Mouse (Mus musculus) forebrain, embryonic 11.5 days (tissue): ENCODE data around the gene Akr1b3. TPM values are rescaled to one million over a fixed set of nuclear protein-coding genes. Genes with fewer than 3 reads are reported as not detected.

Source experiments
- ATAC-seq: fragments of 200-750 bp; cut with Nextera tagmentation; replicated peaks from 2 replicates; pipeline ENCODE4 v1.8.0; 2017; ENCODE audit warnings: moderate TSS enrichment; ENCODE audit not compliant: low FRiP score
- DNase-seq: peaks from one replicate; pipeline ENCODE4 v3.0.0-alpha.2; 2017; ENCODE audit warnings: low spot score
- H3K27ac ChIP-seq: fragments of 300-500 bp; sonication (generic); 2 replicates; pipeline ENCODE4 v1.5.1; 2014; ENCODE audit warnings: low read depth, low read length
- H3K27me3 ChIP-seq: fragments of 300-500 bp; sonication (generic); 2 replicates; pipeline ENCODE4 v1.6.1; 2014; ENCODE audit warnings: mild to moderate bottlenecking, low read length, mixed read lengths; ENCODE audit not compliant: control insufficient read depth, insufficient read depth
- H3K36me3 ChIP-seq: fragments of 300-500 bp; sonication (generic); 2 replicates; pipeline ENCODE4 v1.6.1; 2014; ENCODE audit warnings: mild to moderate bottlenecking, low read length, moderate library complexity, mixed read lengths; ENCODE audit not compliant: control insufficient read depth, insufficient read depth
- H3K4me1 ChIP-seq: fragments of 300-500 bp; sonication (generic); replicated peaks from 2 replicates; pipeline ENCODE4 v1.6.1; 2014; ENCODE audit warnings: low read length, mixed read lengths; ENCODE audit not compliant: control insufficient read depth, insufficient read depth
- H3K4me2 ChIP-seq: fragments of 300-500 bp; sonication (generic); 2 replicates; pipeline ENCODE4 v1.6.1; 2014; ENCODE audit warnings: low read depth, mild to moderate bottlenecking, low read length, moderate library complexity, mixed read lengths; ENCODE audit not compliant: severe bottlenecking
- H3K4me3 ChIP-seq: fragments of 300-500 bp; sonication (generic); 2 replicates; pipeline ENCODE4 v1.5.1; 2014; ENCODE audit warnings: low read depth, low read length
- H3K9ac ChIP-seq: fragments of 300-500 bp; sonication (generic); 2 replicates; pipeline ENCODE4 v1.6.1; 2014; ENCODE audit warnings: low read length
- H3K9me3 ChIP-seq: fragments of 300-500 bp; sonication (generic); 2 replicates; pipeline ENCODE4 v1.6.1; 2016; ENCODE audit warnings: low read length, mixed read lengths; ENCODE audit not compliant: control insufficient read depth
- WGBS: fragments of 180-500 bp; shearing (Covaris S2); extraction: QIAGEN DNeasy Blood & Tissue Kit; methylation state at CpG from one replicate; pipeline ENCODE4 v1.1.7; 2014; 5-methylcytosine and 5-hydroxymethylcytosine counted together
- polyA plus RNA-seq: library from polyadenylated mRNA; unstranded; fragments of >200 nt; fragmentation: Nextera tagmentation; extraction: Ambion mirVana; gene quantifications from 2 replicates; pipeline ENCODE4 v1.2.1, GENCODE M21; 2014

Akr1b3 gene
- polyA plus RNA-seq, 1 experiment from 2014 or later = 180 TPM

- Histone ChIP-seq H3K4me2 (no peak overlapping the region), H3K4me1 (no peaks in the 10 kb centered on the region), H3K9ac (no peak overlapping the region), H3K27me3 (no peaks in the 10 kb centered on the region), H3K9me3 (no peaks in the 10 kb centered on the region), H3K27ac (no peak overlapping the region), H3K4me3 (no peak overlapping the region), H3K36me3 (no peaks in the 10 kb centered on the region)
- ATAC-seq (no peak), DNase-seq (no peak)
- WGBS = 89% methylated on average over 8 of the region's 8 CpGs
Observed at GRCm38 (mm10) chr6:34290681-34291080, 26.6 kb downstream of the Akr1b3 start.

GRCm38 (mm10) chr6:34290091-34290490 is 27.2 kb downstream of the Akr1b3 start:
- 92% methylated on average over 17 of the region's 17 CpGs for WGBS
- no peak overlapping the region for H3K4me2 ChIP-seq
- ATAC-seq = no peak

DNA sequence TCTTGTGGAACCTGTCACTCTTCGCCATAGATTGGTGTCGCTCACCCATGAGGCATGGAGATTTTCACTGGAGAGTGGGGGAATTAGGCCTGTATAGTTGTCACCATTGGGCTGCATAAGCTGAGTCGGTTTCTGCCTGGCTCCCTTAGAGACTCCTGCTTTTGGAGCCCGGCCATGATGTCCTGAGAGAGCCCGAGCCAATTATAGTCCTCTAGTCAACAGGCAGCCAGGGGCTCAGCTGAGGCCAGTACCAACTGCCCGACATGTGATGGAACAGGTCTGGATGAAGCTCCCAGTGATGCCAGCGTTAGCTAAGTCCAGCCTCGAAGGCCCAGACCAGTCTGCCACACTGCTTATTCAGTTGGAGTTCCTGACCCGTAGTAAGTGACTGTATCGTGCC is 29.2 kb downstream of the Akr1b3 start:
- DNase-seq (no peak), ATAC-seq (no peak)
- Histone ChIP-seq H3K27ac (no peak overlapping the region), H3K4me1 (no peaks in the 10 kb centered on the region), H3K36me3 (no peaks in the 10 kb centered on the region), H3K9me3 (no peaks in the 10 kb centered on the region), H3K4me2 (no peak overlapping the region), H3K9ac (no peak overlapping the region), H3K27me3 (no peaks in the 10 kb centered on the region), H3K4me3 (no peak overlapping the region)
- 89% methylated on average over 10 of the region's 10 CpGs for WGBS

More at GRCm38 (mm10) chr6:34290091-34290490, 27.2 kb downstream of the Akr1b3 start:
- H3K4me3 ChIP-seq = no peak overlapping the region
- H3K36me3 ChIP-seq = no peaks in the 10 kb centered on the region
- H3K9ac ChIP-seq = no peak overlapping the region
- no peak overlapping the region for H3K27ac ChIP-seq
- no peak for DNase-seq
- no peaks in the 10 kb centered on the region for H3K9me3 ChIP-seq
- H3K27me3 ChIP-seq = no peaks in the 10 kb centered on the region
- H3K4me1 ChIP-seq = no peaks in the 10 kb centered on the region

DNA sequence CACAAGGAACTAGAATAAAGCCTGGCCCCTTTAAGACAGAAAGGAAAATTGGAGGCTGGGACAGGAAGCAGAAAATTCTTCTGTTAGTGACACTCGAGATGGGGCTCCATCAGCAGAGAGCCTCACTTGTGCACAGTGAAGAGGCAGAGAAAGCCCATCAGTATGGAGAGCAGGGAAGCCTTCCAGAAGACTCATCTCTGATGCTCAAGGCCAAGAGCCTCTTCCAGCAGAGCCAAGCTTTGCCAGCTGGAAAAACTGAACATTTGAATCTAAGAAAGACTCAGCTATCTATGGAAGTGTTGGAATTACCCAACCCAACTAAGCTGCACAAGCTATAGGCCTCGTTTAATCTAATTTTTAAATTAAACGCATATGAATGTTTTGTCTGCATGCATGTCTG is 30.4 kb downstream of the Akr1b3 start:
- Histone ChIP-seq H3K36me3 (no peaks in the 10 kb centered on the region), H3K4me1 (no peaks in the 10 kb centered on the region), H3K27me3 (no peaks in the 10 kb centered on the region), H3K9ac (no peak overlapping the region), H3K4me2 (no peak overlapping the region), H3K9me3 (no peaks in the 10 kb centered on the region), H3K27ac (no peak overlapping the region), H3K4me3 (no peak overlapping the region)
- ATAC-seq (no peak), DNase-seq (no peak)
- WGBS = 78% methylated on average over 3 of the region's 3 CpGs

DNA sequence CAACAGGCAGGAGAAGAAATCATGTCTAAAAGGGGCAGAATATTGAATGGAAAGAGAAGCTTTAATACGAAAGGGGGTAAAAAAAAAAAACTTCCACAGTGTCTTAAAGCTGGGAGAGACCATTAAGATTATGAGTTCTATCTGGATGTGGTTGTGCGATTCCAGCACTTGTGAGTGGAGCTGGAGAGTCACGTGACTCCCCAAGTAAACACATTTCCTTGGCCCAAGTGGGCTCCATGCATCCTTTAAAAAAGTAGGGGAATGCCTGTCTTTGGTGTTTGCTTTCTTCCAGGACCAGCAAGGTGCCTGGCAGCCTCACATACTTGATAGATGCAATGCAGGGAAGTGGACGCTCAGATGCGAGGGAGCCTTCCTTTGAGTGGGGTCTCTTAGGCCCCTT is 38.9 kb downstream of the Akr1b3 start:
- DNase-seq (peak; percentile 31), ATAC-seq (no peak)
- Histone ChIP-seq H3K36me3 (no peaks in the 10 kb centered on the region), H3K4me1 (no peaks in the 10 kb centered on the region), H3K27ac (no peak overlapping the region), H3K27me3 (no peaks in the 10 kb centered on the region), H3K4me2 (no peak overlapping the region), H3K9ac (no peak overlapping the region), H3K4me3 (no peak overlapping the region), H3K9me3 (no peaks in the 10 kb centered on the region)
- WGBS = 81% methylated on average over 5 of the region's 5 CpGs

- Histone ChIP-seq H3K4me2 (no peak overlapping the region), H3K4me1 (no peaks in the 10 kb centered on the region), H3K27me3 (no peaks in the 10 kb centered on the region), H3K36me3 (no peaks in the 10 kb centered on the region), H3K9ac (no peak overlapping the region), H3K4me3 (no peak overlapping the region), H3K9me3 (no peaks in the 10 kb centered on the region), H3K27ac (no peak overlapping the region)
- DNase-seq = peak; percentile 51
- 25% methylated on average over 9 of the region's 9 CpGs for WGBS
- no peak for ATAC-seq
Observed at GRCm38 (mm10) chr6:34277665-34278064, 39.6 kb downstream of the Akr1b3 start.

- Histone ChIP-seq H3K4me2 (no peak overlapping the region), H3K9me3 (no peaks in the 10 kb centered on the region), H3K4me1 (no peaks in the 10 kb centered on the region), H3K27ac (no peak overlapping the region), H3K4me3 (no peak overlapping the region), H3K9ac (no peak overlapping the region), H3K36me3 (no peaks in the 10 kb centered on the region), H3K27me3 (no peaks in the 10 kb centered on the region)
- DNase-seq = peak; percentile 25
- no peak for ATAC-seq
- 93% methylated on average over 2 of the region's 2 CpGs for WGBS
Observed at GRCm38 (mm10) chr6:34274346-34274745, 42.9 kb downstream of the Akr1b3 start.

GRCm38 (mm10) chr6:34273073-34273472 is 44.2 kb downstream of the Akr1b3 start:
- ATAC-seq = no peak
- Histone ChIP-seq H3K36me3 (no peaks in the 10 kb centered on the region), H3K9me3 (no peaks in the 10 kb centered on the region), H3K27me3 (no peaks in the 10 kb centered on the region), H3K9ac (no peak overlapping the region), H3K4me3 (no peak overlapping the region), H3K4me2 (no peak overlapping the region), H3K27ac (no peak overlapping the region), H3K4me1 (no peaks in the 10 kb centered on the region)
- no peak for DNase-seq
- WGBS = 79% methylated on average over 2 of the region's 2 CpGs

DNA sequence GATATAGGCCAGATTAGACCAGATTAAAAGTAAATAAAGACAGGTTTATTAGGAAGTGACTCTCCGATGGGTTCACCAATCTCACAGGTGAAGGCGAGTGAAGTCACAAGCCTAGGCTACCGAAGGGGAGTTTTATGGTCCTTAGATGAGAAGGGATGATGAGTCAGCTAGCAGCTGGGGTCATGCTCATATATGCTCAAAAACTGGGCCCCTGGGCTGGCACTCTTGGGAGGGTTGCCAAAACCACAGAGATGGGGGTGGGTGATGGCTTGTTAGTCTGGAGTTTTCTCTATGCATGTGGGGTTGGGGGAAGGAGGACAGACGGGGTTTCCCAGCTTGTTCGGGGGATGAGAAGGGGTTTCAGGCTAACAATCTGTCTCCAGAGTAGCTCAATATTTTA is 44.8 kb downstream of the Akr1b3 start:
- Histone ChIP-seq H3K9ac (no peak overlapping the region), H3K4me1 (no peaks in the 10 kb centered on the region), H3K4me2 (no peak overlapping the region), H3K4me3 (no peak overlapping the region), H3K9me3 (no peaks in the 10 kb centered on the region), H3K27ac (no peak overlapping the region), H3K36me3 (no peaks in the 10 kb centered on the region), H3K27me3 (no peaks in the 10 kb centered on the region)
- DNase-seq (no peak), ATAC-seq (no peak)
- 90% methylated on average over 5 of the region's 5 CpGs for WGBS
